7 mouse cellular contexts compared by ENCODE assay signal in the genomic region with DNA sequence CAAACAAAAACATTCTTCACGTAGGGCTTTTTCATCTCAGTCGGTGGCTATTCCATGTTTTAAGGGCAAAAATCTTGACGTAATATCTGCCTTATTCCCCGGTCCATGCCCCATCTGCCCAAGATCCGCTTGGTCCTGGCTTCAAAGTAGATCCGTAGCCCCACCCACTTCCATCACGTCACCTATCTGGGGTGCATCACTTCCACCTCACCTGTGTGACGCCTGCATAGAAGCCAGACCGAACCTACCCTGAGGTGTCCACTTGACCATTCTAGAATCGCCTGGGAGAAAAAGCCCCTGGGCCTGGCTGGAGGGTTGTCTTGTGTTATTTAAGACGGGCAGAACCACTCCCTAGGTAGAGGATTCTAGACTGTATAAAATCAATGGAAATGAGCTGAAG. TPM values are rescaled to one million over a fixed set of nuclear protein-coding genes. Genes with fewer than 3 reads are reported as not detected.
DNase-seq lines count a peak whose midpoint lies in the region; ATAC-seq lines count a peak whose summit lies in the region.

No protein-coding gene starts in this region.

- peaks cover 11% of the 10 kb centered on the region for H3K4me1 ChIP-seq in hindbrain, embryonic 12.5 days
- peaks cover 56% of the 10 kb centered on the region for H3K4me1 ChIP-seq in liver, embryonic 15.5 days (replicated peaks)

- H3K9ac ChIP-seq in hindbrain, embryonic 12.5 days, result peak overlapping the region; percentile 51
- peak overlapping the region; percentile 35 for H3K9ac ChIP-seq in liver, embryonic 15.5 days

- peak overlapping the region; percentile 69 for H3K4me2 ChIP-seq in hindbrain, embryonic 12.5 days (replicated peaks)
- peak overlapping the region; percentile 81 for H3K4me2 ChIP-seq in liver, embryonic 15.5 days

- ATAC-seq in hindbrain, embryonic 12.5 days (ENCODE audit: low FRiP score), result peak; percentile 32
- ATAC-seq in liver, embryonic 15.5 days (ENCODE audit: insufficient read depth), result no peak
- ATAC-seq in activated CD4-positive, CD25-positive, alpha-beta regulatory T cell, adult 4 months, result no peak

- H3K27ac ChIP-seq in hindbrain, embryonic 12.5 days, result 0 out of 2 replicates have a peak overlapping the region, but pooled peaks have one; percentile 7
- H3K27ac ChIP-seq in liver, embryonic 15.5 days (replicated peaks), result peak overlapping the region; percentile 76

- H3K36me3 ChIP-seq in hindbrain, embryonic 12.5 days, result no peaks in the 10 kb centered on the region
- 0 out of 2 replicates have a peak, but pooled peaks cover 3% of the 10 kb centered on the region for H3K36me3 ChIP-seq in liver, embryonic 15.5 days (replicated peaks)

- DNase-seq in right cerebral cortex, postnatal 25 days, result peak; percentile 27
- DNase-seq in right cerebral cortex, postnatal 4 days, result no peak
- peak; percentile 61 to 73 for DNase-seq in cerebellum, postnatal 25 days
- DNase-seq in thymus, postnatal 0 days (ENCODE audit: low spot score), result peak; percentile 32

- no peaks in the 10 kb centered on the region for H3K9me3 ChIP-seq in hindbrain, embryonic 12.5 days (replicated peaks)
- no peaks in the 10 kb centered on the region for H3K9me3 ChIP-seq in liver, embryonic 15.5 days (replicated peaks)

- WGBS in hindbrain, embryonic 12.5 days, result 39% methylated on average over 11 of the region's 11 CpGs
- 47% methylated on average over 11 of the region's 11 CpGs for WGBS in liver, embryonic 15.5 days (ENCODE audit: insufficient replicate concordance)

- H3K4me3 ChIP-seq in hindbrain, embryonic 12.5 days, result peak overlapping the region; percentile 73
- peak overlapping the region; percentile 98 for H3K4me3 ChIP-seq in liver, embryonic 15.5 days (replicated peaks)

- no peaks in the 10 kb centered on the region for H3K27me3 ChIP-seq in hindbrain, embryonic 12.5 days
- H3K27me3 ChIP-seq in liver, embryonic 15.5 days, result no peaks in the 10 kb centered on the region

RNA-seq across cellular contexts. Expression of gene Xpnpep1, which starts 0.9 kb away (rescaled TPM):
- 159 and 166 TPM in 2 replicates for polyA plus RNA-seq in hindbrain, embryonic 12.5 days (2016; fragmentation: Nextera tagmentation; extraction: Ambion mirVana)
- polyA plus RNA-seq in liver, embryonic 15.5 days (2015; fragmentation: Nextera tagmentation; extraction: Ambion mirVana), result 83.4 and 87.2 TPM in 2 replicates
- polyA plus RNA-seq in thymus, postnatal 0 days (2015; fragmentation: Nextera tagmentation; extraction: Ambion mirVana), result 79.6 and 81.6 TPM in 2 replicates
- polyA plus RNA-seq in activated CD4-positive, CD25-positive, alpha-beta regulatory T cell, adult 4 months (2017; shearing (Covaris generic)), result 10 to 100 TPM; 56.2 to 64.9 TPM
